Mouse (Mus musculus) liver, embryonic 12.5 days (tissue): ENCODE data around the gene Gm42791. TPM values are rescaled to one million over a fixed set of nuclear protein-coding genes. Genes with fewer than 3 reads are reported as not detected.
A peak's percentile ranks its signal among the peaks of the same experiment; 100 is the strongest.

Source experiments
- ATAC-seq: fragments of 200-750 bp; cut with Nextera tagmentation; 2 replicates; pipeline ENCODE4 v1.8.0; 2017; ENCODE audit warnings: moderate number of reproducible peaks, mild to moderate bottlenecking, moderate library complexity
- H3K27ac ChIP-seq: fragments of 300-500 bp; sonication (generic); 2 replicates; pipeline ENCODE4 v1.5.1; 2016; ENCODE audit warnings: mild to moderate bottlenecking
- H3K27me3 ChIP-seq: fragments of 300-500 bp; sonication (generic); replicated peaks from 2 replicates; pipeline ENCODE4 v1.6.1; 2016; ENCODE audit warnings: mild to moderate bottlenecking, moderate library complexity
- H3K36me3 ChIP-seq: fragments of 300-500 bp; sonication (generic); 2 replicates; pipeline ENCODE4 v1.6.1; 2016; ENCODE audit warnings: mild to moderate bottlenecking, moderate library complexity
- H3K4me1 ChIP-seq: fragments of 300-500 bp; sonication (generic); 2 replicates; pipeline ENCODE4 v1.6.1; 2016
- H3K4me2 ChIP-seq: fragments of 300-500 bp; sonication (generic); 2 replicates; pipeline ENCODE4 v1.6.1; 2016; ENCODE audit warnings: mild to moderate bottlenecking, moderate library complexity
- H3K4me3 ChIP-seq: fragments of 300-500 bp; sonication (generic); 2 replicates; pipeline ENCODE4 v1.5.1; 2016; ENCODE audit warnings: mild to moderate bottlenecking, moderate library complexity
- H3K9ac ChIP-seq: fragments of 300-500 bp; sonication (generic); 2 replicates; pipeline ENCODE4 v1.6.1; 2016; ENCODE audit warnings: mild to moderate bottlenecking, moderate library complexity
- H3K9me3 ChIP-seq: fragments of 300-500 bp; sonication (generic); replicated peaks from 2 replicates; pipeline ENCODE4 v1.6.1; 2016; ENCODE audit warnings: mild to moderate bottlenecking, moderate library complexity
- WGBS: fragments of 180-500 bp; shearing (Covaris S2); methylation state at CpG from one replicate; pipeline ENCODE4 v1.1.7; 2016; ENCODE audit not compliant: insufficient replicate concordance; 5-methylcytosine and 5-hydroxymethylcytosine counted together
- polyA plus RNA-seq: library from polyadenylated mRNA; unstranded; fragments of >200 nt; fragmentation: Nextera tagmentation; extraction: Ambion mirVana; gene quantifications from 2 replicates; pipeline ENCODE4 v1.2.1, GENCODE M21; 2016

The Gm42791 gene
- polyA plus RNA-seq, 1 experiment from 2014 or later, result 1.7 TPM

DNA sequence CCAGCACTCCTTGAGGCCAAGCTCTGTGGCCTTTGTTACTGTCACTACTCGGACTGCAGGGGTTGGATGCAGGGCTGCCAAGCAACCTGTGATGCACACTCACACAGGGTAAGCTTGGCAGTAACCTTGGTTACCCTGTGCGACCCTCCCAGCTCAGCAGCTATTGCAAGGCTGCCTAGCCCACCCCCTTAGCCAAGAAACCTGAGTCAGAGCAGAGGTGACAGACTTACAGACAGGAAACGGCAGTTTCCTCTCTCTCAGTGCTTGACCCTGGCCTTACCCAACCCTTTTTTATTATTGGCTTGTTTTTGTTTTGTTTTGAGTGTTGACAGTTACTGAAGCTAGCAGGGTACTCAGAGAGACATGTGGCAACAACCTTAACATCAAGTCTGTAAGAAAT is 82.7 kb downstream of the Gm42791 start:
- H3K27ac ChIP-seq, result 0 out of 2 replicates have a peak overlapping the region, but pooled peaks have one; percentile 49
- 0 out of 2 replicates have a peak overlapping the region, but pooled peaks have one; percentile 1 for H3K4me2 ChIP-seq
- H3K4me3 ChIP-seq, result no peak overlapping the region
- peaks cover 95% of the 10 kb centered on the region for H3K36me3 ChIP-seq
- ATAC-seq, result 0 out of 2 replicates have a peak, but pooled peaks have one; percentile 5
- no peak overlapping the region for H3K9ac ChIP-seq
- H3K4me1 ChIP-seq, result peaks cover 40% of the 10 kb centered on the region
- H3K27me3 ChIP-seq, result no peaks in the 10 kb centered on the region
- 33% methylated on average over 3 of the region's 3 CpGs for WGBS
- H3K9me3 ChIP-seq, result peaks cover 16% of the 10 kb centered on the region

DNA sequence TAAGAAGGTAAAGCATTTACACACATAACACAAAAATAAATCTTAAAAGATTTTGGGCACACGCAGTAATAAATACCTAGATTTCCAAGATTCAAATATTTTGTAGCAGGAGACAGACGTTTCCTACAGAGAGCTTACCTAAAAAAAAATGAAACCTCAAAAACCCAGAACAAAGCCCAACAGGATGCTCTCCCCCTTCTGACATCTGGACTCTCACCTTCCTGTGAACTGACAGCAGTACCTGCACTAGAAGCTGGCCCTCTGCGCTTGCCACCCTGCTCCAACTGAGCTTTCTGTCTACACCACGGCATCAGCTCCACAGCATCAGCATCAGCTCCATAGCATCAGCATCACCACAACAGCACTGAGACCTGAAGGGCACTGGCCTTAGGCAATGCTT is 84.9 kb downstream of the Gm42791 start:
- peaks cover 82% of the 10 kb centered on the region for H3K36me3 ChIP-seq
- H3K9me3 ChIP-seq, result peaks cover 16% of the 10 kb centered on the region
- no peak overlapping the region for H3K27ac ChIP-seq
- H3K9ac ChIP-seq, result no peak overlapping the region
- H3K4me3 ChIP-seq, result no peak overlapping the region
- no peak for ATAC-seq
- WGBS, result 91% methylated on average over 4 of the region's 4 CpGs
- H3K4me2 ChIP-seq, result no peak overlapping the region
- no peaks in the 10 kb centered on the region for H3K27me3 ChIP-seq
- peaks cover 60% of the 10 kb centered on the region for H3K4me1 ChIP-seq

DNA sequence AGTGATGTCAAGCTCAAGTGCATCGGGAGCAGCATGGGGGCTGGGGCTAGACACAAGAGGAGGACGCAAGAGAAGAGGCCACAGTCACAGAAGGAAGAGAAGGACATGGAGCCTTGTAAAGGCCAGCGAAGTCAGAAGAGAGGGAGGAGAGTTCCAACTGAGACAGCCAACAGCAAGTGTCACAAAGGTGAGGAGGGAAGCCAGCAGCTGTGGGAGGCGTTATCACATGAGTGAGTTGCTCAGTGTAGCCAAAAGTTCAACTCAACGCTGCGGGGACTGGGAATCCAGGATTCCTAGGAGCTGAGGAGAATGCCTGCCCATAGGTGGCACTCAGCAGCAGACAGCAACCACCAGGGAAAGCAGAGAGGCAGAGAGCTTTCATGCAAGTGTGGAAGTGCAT is 85.5 kb downstream of the Gm42791 start:
- H3K9me3 ChIP-seq, result peaks cover 14% of the 10 kb centered on the region
- no peak overlapping the region for H3K4me2 ChIP-seq
- H3K9ac ChIP-seq, result 0 out of 2 replicates have a peak overlapping the region, but pooled peaks have one; percentile 30
- H3K4me1 ChIP-seq, result peaks cover 63% of the 10 kb centered on the region
- H3K36me3 ChIP-seq, result peaks cover 78% of the 10 kb centered on the region
- 60% methylated on average over 6 of the region's 6 CpGs for WGBS
- H3K4me3 ChIP-seq, result no peak overlapping the region
- H3K27me3 ChIP-seq, result no peaks in the 10 kb centered on the region
- no peak for ATAC-seq
- peak overlapping the region; percentile 8; the same call in 1 of the 2 replicates for H3K27ac ChIP-seq

DNA sequence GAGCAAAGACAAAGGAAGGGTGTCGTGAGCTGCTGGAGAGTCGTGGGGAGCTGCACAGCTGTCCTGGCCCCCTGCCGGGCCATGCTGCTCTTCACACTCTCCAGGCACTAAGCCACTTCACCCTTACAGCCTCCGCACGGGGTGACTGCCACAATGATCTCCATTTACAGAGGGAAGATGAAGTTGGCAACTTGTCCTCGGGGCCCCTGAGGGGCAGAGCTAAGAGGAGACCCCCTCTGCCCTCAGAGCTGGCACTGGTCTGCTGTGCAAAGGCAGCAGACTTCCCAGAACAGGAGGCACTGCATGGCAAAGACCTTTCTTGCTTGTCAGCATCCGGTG is 85.9 kb downstream of the Gm42791 start:
- H3K4me2 ChIP-seq, result peak overlapping the region; percentile 15; the same call in 1 of the 2 replicates
- ATAC-seq, result peak; percentile 2; the same call in 1 of the 2 replicates

DNA sequence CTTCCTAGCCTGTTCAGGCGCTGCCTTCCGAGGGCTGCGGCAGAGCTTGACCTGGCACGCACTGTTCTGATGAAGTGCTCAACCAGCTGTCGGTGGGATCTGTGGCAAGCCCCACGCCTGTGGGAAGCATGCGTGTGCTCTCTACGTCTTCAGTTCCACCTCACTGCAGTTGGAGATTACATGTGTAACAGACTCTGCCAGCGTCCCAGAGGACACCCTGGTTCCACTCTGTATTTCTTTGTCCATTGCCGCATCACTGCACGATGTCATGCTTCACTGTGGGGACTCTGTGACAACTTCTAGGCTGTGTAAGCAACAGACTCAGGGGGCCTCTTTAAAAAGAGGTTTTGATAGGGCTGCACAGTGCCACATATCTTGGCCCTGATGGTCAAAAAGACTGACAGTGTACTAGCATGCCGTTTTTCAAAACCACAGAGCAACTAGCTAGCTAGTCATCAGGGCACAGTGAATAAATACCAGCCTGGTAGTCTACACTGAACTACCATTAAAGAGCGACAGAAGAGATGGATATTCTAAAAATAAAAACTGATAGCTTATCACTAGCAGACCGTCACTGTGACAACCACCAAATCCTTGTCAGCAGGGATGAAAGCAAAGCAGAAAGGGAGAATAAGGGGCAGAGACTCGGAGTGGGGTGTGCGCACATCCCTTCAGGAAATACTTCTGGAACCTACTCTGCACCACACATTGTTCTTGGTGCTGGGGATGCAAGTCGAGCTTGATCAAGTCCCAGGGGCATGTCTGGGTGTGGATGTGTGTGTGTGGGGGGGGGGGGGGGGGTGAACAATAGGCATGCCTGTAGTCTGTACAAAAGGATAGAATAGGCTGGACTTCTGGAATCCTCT is 86.5 kb downstream of the Gm42791 start:
- Histone ChIP-seq H3K27me3 (no peaks in the 10 kb centered on the region), H3K9me3 (peaks cover 4% of the 10 kb centered on the region; the same call in 1 of the 2 replicates), H3K4me1 (peaks cover 72% of the 10 kb centered on the region), H3K36me3 (peaks cover 78% of the 10 kb centered on the region), H3K9ac (peak overlapping the region; percentile 18; the same call in 1 of the 2 replicates), H3K4me3 (no peak overlapping the region), H3K27ac (no peak overlapping the region; the same call in 1 of the 2 replicates), H3K4me2 (peak overlapping the region; percentile 15; the same call in 1 of the 2 replicates)
- 54% methylated on average over 17 of the region's 17 CpGs for WGBS
- ATAC-seq, result peak; percentile 33; the same call in 1 of the 2 replicates

More for the DNA sequence above, 85.9 kb downstream of the Gm42791 start:
- Histone ChIP-seq H3K27ac (peak overlapping the region; percentile 8), H3K4me1 (peaks cover 66% of the 10 kb centered on the region), H3K36me3 (peaks cover 78% of the 10 kb centered on the region), H3K27me3 (no peaks in the 10 kb centered on the region), H3K4me3 (no peak overlapping the region), H3K9me3 (peaks cover 11% of the 10 kb centered on the region), H3K9ac (0 out of 2 replicates have a peak overlapping the region, but pooled peaks have one; percentile 30)
- WGBS, result 45% methylated on average over 7 of the region's 7 CpGs

DNA sequence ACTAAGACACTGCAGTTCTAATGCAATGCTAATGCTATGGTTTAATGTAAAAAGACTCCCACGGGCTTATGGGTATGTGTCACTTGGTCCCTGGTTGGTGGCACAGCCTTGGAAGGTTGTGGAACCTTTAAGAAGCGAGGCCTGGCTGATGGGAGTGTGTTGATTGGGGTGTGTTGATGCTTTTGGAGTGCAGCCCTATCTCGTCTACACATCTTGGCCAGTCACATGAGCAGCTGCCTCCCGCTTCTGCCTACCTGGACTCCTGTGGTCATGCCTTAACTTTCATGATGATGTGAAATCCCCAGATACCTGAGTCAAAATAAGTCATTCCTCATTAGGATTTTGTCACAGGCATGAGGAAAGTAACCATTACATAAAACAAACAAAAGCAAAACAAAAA is 88.6 kb downstream of the Gm42791 start:
- peak; percentile 68 for ATAC-seq
- Histone ChIP-seq H3K4me1 (peaks cover 61% of the 10 kb centered on the region), H3K4me3 (no peak overlapping the region), H3K27me3 (no peaks in the 10 kb centered on the region), H3K4me2 (no peak overlapping the region), H3K9ac (no peak overlapping the region), H3K9me3 (no peaks in the 10 kb centered on the region), H3K36me3 (peaks cover 74% of the 10 kb centered on the region), H3K27ac (peak overlapping the region; percentile 34)
- WGBS, result 56% methylated on average over 4 of the region's 4 CpGs

DNA sequence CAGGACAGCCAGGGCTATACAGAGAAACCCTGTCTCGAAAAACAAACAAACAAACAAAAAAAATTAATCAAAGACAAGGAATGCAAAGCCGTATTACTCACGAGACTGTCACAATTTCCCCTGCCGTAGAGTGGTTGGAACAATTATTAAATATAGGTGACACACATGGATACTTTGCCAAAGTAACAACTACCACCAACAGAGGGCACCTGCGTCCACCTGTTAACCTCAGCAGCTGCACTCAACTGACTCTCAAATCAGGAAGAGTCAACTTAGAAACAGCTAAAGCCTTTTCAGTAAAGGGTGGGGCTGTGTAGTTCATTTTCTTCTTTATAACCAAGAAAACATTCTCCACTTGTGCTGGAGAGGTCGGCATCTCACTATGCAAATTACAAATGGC is 90.1 kb downstream of the Gm42791 start:
- no peaks in the 10 kb centered on the region for H3K27me3 ChIP-seq
- no peaks in the 10 kb centered on the region for H3K9me3 ChIP-seq
- peaks cover 69% of the 10 kb centered on the region for H3K36me3 ChIP-seq
- no peak for ATAC-seq
- H3K4me1 ChIP-seq, result peaks cover 61% of the 10 kb centered on the region
- no peak overlapping the region for H3K4me2 ChIP-seq
- H3K27ac ChIP-seq, result 0 out of 2 replicates have a peak overlapping the region, but pooled peaks have one; percentile 15
- no peak overlapping the region for H3K9ac ChIP-seq
- WGBS, result 64% methylated on average over 6 of the region's 6 CpGs
- no peak overlapping the region for H3K4me3 ChIP-seq

DNA sequence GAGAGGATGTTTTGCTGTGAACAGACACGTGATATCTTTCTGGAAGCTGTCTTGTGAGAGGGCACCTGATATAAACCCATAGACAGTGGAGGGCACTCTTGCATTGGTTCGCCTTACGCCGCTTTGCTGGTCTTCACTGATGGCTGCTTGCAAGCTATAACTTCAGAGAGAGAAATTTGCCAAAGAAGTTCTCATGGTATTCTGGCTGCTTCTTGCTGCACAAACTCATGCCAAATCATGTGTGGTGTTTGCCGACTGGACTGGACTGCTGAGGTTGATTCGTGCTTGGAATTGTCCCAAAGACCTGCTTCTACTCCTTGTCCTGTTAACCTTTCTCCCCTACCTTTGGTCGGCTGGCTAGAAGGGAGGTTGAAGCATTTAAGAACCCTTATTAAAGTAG is 95.6 kb downstream of the Gm42791 start:
- Histone ChIP-seq H3K9me3 (no peaks in the 10 kb centered on the region), H3K36me3 (peaks cover 47% of the 10 kb centered on the region), H3K27me3 (no peaks in the 10 kb centered on the region), H3K27ac (peak overlapping the region; percentile 99), H3K4me2 (no peak overlapping the region), H3K4me1 (peaks cover 62% of the 10 kb centered on the region), H3K9ac (no peak overlapping the region), H3K4me3 (no peak overlapping the region)
- whole genome bisulfite sequencing, result 88% methylated on average over 7 of the region's 7 CpGs
- no peak for ATAC-seq

DNA sequence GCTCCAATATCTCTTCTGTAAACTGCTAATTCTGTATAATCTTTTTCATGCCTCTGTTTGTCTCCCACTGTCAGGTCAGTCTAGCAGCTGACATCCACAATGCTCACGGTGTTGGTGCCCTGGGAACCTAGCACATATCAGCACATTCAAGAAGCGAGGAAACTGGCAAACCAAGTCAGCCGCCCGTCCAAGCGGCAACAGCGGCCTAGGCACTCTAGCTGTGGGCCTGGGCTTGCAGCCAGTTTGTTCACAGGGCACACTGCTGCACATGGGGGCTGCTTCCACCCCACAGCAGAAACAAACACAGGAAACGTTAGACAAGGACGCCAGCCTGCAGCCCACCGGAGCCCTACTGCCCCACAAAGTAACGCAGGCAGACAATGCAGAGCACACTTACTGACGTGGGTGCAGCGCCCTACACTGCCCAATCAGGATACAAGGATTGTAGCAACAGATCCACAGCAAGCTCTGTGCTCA is 97.0 kb downstream of the Gm42791 start:
- H3K4me3 ChIP-seq, result peak overlapping the region; percentile 27
- H3K9ac ChIP-seq, result peak overlapping the region; percentile 67
- peaks cover 49% of the 10 kb centered on the region for H3K4me1 ChIP-seq
- peaks cover 46% of the 10 kb centered on the region for H3K36me3 ChIP-seq
- H3K27me3 ChIP-seq, result no peaks in the 10 kb centered on the region
- H3K9me3 ChIP-seq, result no peaks in the 10 kb centered on the region
- H3K4me2 ChIP-seq, result peak overlapping the region; percentile 62
- 32% methylated on average over 12 of the region's 12 CpGs for WGBS
- peak; percentile 18 for ATAC-seq
- peak overlapping the region; percentile 99 for H3K27ac ChIP-seq

DNA sequence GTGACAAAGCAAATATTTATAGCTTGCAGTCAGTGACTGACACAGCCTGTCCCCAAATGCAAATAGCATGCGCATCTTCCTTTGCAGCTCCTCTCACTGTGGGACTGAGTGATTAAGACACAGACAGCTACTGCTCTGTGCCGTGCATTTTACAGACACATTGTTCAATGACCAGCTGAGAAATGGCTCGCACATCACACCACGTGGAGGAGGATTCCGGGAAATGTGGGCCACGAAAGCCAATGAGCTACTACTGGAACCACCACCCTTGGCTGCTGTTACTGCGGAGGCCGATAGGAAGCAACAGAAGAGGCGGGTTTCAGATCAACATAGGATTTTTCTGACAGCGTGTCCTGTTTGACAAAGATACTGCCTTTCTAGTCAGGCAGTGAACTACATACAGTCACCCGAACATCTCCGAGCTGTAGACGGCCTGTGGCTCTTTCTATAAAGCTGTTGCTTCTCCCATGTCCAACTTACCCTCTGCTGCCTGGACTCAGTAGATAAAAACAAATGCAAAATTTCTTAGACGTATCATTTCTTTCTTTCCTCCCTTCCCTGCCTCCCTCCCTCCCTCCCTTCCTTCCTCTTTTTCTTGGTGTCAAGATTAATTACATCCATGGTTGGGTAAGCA is 97.8 kb downstream of the Gm42791 start:
- H3K4me1 ChIP-seq, result peaks cover 49% of the 10 kb centered on the region
- no peaks in the 10 kb centered on the region for H3K27me3 ChIP-seq
- peak overlapping the region; percentile 27 for H3K4me3 ChIP-seq
- H3K9me3 ChIP-seq, result no peaks in the 10 kb centered on the region
- peaks cover 48% of the 10 kb centered on the region for H3K36me3 ChIP-seq
- peak; percentile 95 for ATAC-seq
- peak overlapping the region; percentile 67 for H3K9ac ChIP-seq
- H3K4me2 ChIP-seq, result peak overlapping the region; percentile 62
- WGBS, result 13% methylated on average over 14 of the region's 14 CpGs
- peak overlapping the region; percentile 99 for H3K27ac ChIP-seq

DNA sequence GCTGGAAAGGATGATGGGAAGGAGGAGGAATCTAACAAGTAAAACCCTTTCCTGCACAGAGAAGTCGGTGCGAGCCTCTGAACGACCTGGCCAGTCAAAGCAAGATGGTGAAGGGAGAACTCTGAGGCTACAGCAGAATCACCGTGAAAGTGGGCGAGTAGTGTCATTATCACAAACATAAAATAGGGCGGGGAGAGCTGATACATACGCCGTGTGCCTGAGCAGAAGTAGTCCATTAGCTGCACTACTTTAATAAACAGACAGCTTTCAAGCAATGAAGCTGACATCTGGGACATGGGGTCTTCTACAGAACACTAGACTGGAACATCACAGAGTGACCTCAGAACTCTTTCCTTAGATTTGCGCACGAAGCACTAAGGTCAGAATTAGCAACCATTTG is 98.4 kb downstream of the Gm42791 start:
- 48% methylated on average over 10 of the region's 10 CpGs for whole genome bisulfite sequencing
- Histone ChIP-seq H3K4me1 (peaks cover 49% of the 10 kb centered on the region), H3K27ac (peak overlapping the region; percentile 99), H3K27me3 (no peaks in the 10 kb centered on the region), H3K4me2 (peak overlapping the region; percentile 62), H3K36me3 (peaks cover 50% of the 10 kb centered on the region), H3K9ac (peak overlapping the region; percentile 67), H3K9me3 (no peaks in the 10 kb centered on the region), H3K4me3 (no peak overlapping the region)
- 0 out of 2 replicates have a peak, but pooled peaks have one; percentile 26 for ATAC-seq
